Mouse (Mus musculus) frontal cortex, adult 2 months (tissue): ENCODE results near the gene C1ql3. TPM values are rescaled to one million over a fixed set of nuclear protein-coding genes. Genes with fewer than 3 reads are reported as not detected.

Experiments used
- DNase-seq, 2 experiments: peaks; one replicate each; pipeline ENCODE4 v3.0.0; 2022; ENCODE audit warnings: low spot score in 1 of 2; ENCODE audit errors: extremely low spot score in 1 of 2
- polyA plus RNA-seq: library from polyadenylated mRNA; depleted of rRNA; stranded (reverse); fragments of >200 nt; gene quantifications from 2 replicates; pipeline ENCODE4 v1.2.3, GENCODE M21; 2012; rRNA removed

Gene C1ql3
- polyA plus RNA-seq, 1 experiment = 63.7 TPM

- no peak for DNase-seq
Observed at GRCm38 (mm10) chr2:12956703-12957424, 54.7 kb downstream of the C1ql3 start.

Other genes starting within 250 kb of the C1ql3 start
- gene Pter, start 87.8 kb downstream of the C1ql3 start, polyA plus RNA-seq = 2.2 and 3.5 TPM in 2 replicates